Mouse (Mus musculus) spleen, postnatal 14 days (tissue): ENCODE data around the gene D6Ertd527e.
A peak's percentile ranks its signal among the peaks of the same experiment; 100 is the strongest.

Experiments
- DNase-seq, 2 experiments: peaks; one replicate each; pipeline ENCODE4 v3.0.0; 2021 to 2022; ENCODE audit warnings: low spot score in 2 of 2

Gene D6Ertd527e

DNA sequence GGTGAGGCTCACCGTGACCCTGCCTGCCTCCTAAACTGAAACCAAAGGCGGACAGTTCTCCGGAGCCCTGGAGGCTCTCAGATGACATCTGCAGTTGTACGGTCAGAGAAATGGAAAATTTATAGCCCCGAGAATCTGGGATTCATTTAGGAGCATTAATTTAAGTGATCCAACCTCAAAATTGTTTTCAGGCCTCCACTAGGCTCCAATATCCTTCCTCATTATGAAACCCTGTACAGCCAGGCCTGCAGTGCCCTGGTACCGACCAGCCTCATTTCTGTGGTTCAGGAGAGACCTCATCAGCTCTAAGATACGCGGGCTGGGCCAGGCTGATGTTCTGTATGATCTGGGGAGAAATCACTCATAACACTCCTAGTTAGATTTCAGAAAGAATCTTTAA, 46.9 kb downstream of the D6Ertd527e start:
- no peak for DNase-seq

GRCm38 (mm10) chr6:87152461-87153230, 48.1 kb downstream of the D6Ertd527e start:
- DNase-seq, result peak; percentile 46 to 58

- DNase-seq, result no peak
Measured at GRCm38 (mm10) chr6:87153231-87153580, 48.7 kb downstream of the D6Ertd527e start.

GRCm38 (mm10) chr6:87153836-87154235, 49.3 kb downstream of the D6Ertd527e start:
- DNase-seq, result no peak

GRCm38 (mm10) chr6:87158062-87158623, 53.6 kb downstream of the D6Ertd527e start:
- DNase-seq, result no peak

GRCm38 (mm10) chr6:87160196-87160595, 55.6 kb downstream of the D6Ertd527e start:
- DNase-seq, result no peak

GRCm38 (mm10) chr6:87161391-87162263, 57.1 kb downstream of the D6Ertd527e start:
- DNase-seq, result no peak
